Mouse (Mus musculus) layer of hippocampus, adult 2 months (tissue): ENCODE measurements at regions not wholly inside any gene's neighbourhood (a gene's known extent, or its start where the extent isn't known, plus 50 kb on each side); places are given as distances from the start of the nearest gene placed in this dataset.

Experiments
- DNase-seq, 2 experiments: peaks; one replicate each; pipeline ENCODE4 v3.0.0; 2022; ENCODE audit warnings: low spot score in 2 of 2
- H3K27ac ChIP-seq: fragments of 200-600 bp; 2 replicates; pipeline ENCODE4 v1.8.1; 2022
- H3K4me3 ChIP-seq: fragments of 200-600 bp; 2 replicates; pipeline ENCODE4 v1.8.1; 2022; ENCODE audit warnings: mild to moderate bottlenecking
- CTCF ChIP-seq: fragments of 200-600 bp; conservative IDR thresholded peaks from 2 replicates; pipeline ENCODE4 v1.8.1; 2022; ENCODE audit warnings: antibody characterized with exemption, mild to moderate bottlenecking, moderate library complexity

DNA sequence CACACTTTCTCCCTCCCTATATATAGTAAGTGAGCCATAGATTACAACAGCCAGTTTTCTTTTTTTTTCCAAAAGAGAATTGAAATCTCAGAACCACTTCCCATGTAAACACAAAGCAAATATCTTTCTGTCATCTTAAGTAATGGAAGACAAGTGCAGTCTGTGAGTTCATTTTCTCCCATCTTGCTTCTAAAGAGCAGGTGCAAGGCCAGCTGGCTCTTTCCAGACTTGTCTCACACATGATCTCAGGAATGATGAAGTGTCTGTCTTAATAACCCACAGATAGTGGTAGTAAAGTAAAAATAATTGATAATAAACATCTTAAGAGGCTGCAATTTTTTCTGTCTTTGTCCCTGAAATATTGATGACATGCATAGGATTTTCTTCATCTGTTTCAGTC is 704.3 kb downstream of the Efnb2 start:
- peak; percentile 23 for DNase-seq
- H3K4me3 ChIP-seq: no peak overlapping the region
- H3K27ac ChIP-seq: no peak overlapping the region
- TF ChIP-seq CTCF: no peak

DNA sequence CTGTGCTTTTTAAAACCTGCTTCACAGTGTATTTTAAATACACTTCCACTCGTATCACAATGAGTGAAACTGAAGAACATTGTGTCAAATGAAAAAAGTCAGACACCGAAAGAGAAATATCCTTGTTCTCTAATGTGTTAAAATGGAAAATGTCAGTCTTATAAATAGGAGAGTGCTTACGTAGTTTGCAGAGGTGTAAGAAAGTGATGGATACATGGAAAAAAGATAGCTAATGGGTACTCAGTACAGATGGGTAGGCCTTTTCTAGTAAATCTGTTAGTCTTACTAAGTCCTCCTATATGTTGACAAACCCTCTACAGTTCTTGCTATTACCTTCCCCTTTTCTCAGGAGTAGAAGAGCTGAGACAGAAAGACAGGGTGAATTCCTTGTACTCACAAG is 706.2 kb downstream of the Efnb2 start:
- Histone ChIP-seq H3K27ac (no peak overlapping the region), H3K4me3 (no peak overlapping the region)
- TF ChIP-seq CTCF: no peak
- no peak for DNase-seq

DNA sequence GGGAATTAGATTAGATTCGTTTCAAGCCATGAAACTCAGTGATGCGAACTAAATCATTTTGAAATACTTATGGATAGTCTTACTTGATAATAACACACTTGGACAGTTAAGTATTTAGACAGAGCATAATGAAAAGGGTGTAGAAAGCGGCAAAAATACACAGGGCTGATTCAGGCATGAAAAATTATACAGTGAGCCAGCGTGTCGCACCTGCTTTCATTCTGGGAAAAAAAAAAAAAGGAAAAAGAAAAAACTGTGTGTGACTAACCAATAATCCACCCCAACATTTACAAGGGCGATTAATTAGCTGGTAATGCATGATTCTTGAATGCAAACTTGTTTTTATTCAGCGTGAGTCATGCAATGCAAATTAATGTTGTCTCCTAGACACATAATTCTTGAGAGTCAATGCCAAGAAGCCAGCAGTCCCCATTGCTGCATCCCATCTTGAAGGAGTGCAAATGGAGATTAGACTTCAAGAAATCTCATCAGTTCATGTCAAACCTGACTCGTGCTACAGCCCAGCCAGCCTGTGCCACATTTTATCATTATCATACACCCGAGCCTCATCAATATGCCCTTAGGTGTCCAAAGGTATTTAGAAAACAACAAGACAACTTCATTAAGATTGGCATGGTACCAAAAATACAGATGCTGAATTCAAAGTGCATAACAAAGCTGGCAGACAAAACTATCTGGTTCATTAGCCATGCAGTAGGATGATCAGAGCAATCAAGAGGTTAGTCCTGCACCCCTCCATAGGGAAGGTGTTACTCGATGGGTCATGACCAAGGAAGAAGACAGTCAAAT is 714.9 kb downstream of the Efnb2 start:
- peak in 1 of 2 experiments; percentile 20 for DNase-seq

DNA sequence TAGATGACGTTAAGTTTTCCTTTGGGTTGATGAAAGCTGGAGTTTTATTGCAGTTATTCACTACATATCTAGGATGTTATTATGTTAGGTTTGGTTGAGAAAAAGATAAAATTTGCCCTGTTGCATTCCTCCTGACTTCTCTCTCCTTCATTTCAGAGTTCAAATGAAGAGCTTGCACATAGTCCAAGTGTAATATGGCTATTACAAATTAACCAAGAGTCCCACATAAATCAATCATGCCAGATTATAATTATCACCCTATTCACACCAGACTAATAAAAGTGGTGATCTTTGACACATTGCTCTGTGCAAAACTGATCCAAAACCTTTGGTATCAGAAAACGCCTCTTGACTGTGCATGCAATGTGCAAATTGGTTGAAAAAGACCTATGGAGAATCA is 724.4 kb downstream of the Efnb2 start:
- TF ChIP-seq CTCF: no peak
- Histone ChIP-seq H3K4me3 (no peak overlapping the region), H3K27ac (no peak overlapping the region)
- DNase-seq: no peak

More for the DNA sequence above, 714.9 kb downstream of the Efnb2 start:
- no peak overlapping the region for H3K27ac ChIP-seq
- no peak for TF ChIP-seq CTCF
- no peak overlapping the region for H3K4me3 ChIP-seq

DNA sequence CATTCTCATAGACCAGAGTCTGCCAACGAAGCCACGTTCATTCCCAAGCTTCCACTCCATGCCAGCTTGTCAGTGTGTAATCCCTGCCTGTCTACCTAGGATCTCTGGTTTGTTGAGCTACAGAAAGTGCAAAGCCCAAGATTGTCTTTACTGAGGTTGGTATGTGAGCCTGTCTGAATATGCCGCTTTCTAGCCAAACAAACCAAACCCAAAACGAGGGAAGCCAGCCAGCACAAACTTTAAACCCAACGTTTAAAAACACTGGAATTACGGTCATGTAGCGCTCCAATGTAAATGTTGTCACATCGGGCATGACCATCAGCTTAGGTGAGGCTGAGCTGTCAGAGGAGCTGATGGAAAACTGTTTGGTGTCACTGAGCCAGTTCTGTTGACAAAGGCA is 741.6 kb downstream of the Efnb2 start:
- no peak for DNase-seq
- TF ChIP-seq CTCF: no peak
- Histone ChIP-seq H3K4me3 (no peak overlapping the region), H3K27ac (no peak overlapping the region)

DNA sequence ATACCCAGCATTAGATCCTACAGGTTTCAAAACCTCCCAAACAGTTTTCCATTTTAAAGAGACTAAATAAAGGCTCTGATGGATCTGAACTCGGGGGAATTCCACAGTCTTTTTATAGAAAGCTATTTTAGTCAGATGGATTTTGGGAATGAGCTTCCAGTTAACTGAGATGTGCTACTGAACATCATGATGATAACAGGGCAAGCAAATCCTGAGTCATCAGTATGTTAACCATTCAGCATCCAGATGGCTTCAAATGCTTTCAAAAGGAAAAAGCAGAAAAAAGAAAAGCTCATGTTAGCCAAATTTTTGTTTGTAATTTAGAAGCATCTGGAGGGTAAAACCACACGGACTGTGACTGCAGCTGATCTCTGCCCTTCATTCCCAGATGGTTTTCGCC is 766.7 kb downstream of the Efnb2 start:
- H3K4me3 ChIP-seq: no peak overlapping the region
- no peak for DNase-seq
- no peak overlapping the region for H3K27ac ChIP-seq
- no peak for TF ChIP-seq CTCF

DNA sequence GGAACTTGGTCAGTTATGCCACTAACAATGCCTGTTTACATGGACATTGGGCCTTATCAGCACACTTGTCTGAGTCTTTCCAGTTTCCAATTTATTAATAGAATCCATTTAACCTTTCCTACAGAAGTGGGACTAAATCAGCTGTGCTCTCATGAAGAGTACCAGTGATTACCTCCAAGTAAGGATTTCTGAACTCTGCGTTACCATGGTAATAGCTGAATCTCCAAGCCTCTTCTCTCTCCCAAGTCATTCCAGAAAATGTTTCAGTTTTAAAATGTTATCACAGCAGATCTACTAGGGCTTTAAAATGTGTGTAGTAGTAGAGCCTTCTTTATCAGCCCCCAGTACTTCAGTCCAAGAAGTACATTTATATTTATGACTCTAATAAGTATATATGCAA is 807.9 kb downstream of the Efnb2 start:
- DNase-seq: peak in 1 of 2 experiments; percentile 7
- no peak for TF ChIP-seq CTCF
- Histone ChIP-seq H3K4me3 (no peak overlapping the region), H3K27ac (no peak overlapping the region)

DNA sequence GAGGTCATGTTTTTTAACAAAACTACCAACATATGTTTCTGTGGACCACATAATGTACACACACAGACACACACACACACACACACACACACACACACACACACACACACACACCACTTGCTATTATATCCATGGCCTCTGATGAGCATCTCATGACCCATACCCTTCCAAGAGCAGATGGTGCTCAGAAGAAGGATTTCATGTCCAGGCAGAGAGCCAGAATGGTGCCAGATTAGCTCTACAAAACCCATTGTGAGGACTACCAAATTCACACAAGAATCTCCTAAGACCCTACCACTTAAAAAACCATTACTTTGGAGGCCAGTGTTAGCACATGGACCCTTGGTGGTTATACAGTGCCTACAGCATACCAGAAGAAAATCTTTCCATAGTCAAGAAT is 810.5 kb downstream of the Efnb2 start:
- Histone ChIP-seq H3K27ac (no peak overlapping the region), H3K4me3 (no peak overlapping the region)
- DNase-seq: no peak
- TF ChIP-seq CTCF: no peak

DNA sequence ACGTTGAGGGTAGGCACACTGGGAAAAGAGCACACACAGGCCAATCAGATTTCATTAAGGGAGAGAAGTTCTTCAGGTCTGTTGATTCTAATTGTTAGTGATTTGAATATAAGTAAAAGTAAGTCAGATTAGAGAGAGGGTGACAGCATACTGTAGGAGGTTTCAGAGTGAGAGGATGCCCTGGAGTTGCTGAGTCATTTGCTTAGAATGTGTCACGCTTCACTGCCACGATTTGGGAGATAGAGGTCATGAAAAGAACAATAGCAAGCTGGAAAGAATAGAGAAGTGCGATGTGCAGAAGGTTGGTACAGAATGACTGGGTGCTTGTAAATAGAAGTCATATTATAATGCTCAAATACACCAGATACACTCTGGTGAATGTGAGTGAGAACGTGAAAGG is 829.1 kb downstream of the Efnb2 start:
- no peak for DNase-seq
- H3K27ac ChIP-seq: no peak overlapping the region
- TF ChIP-seq CTCF: no peak
- H3K4me3 ChIP-seq: no peak overlapping the region

DNA sequence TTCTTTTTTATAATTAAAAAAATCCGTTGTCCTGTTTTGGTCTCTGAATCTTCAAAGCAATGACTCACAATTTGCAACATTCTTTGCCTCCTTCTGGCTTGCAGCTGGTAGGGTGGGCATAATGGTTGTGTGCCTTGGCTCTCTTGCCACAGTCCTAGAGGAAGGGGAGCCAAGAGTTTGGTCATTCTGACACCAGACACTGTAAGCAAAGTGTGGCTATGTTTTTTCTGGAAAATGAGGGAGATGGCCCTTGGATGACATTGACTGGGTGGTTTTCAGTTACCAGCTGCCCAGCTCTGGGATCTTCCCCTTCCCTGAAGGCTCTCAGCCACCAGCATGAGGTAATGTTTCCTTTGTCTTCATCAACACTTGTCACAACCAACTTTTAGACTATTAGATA is 833.2 kb downstream of the Efnb2 start:
- H3K4me3 ChIP-seq: no peak overlapping the region
- no peak for DNase-seq
- no peak for TF ChIP-seq CTCF
- no peak overlapping the region for H3K27ac ChIP-seq

DNA sequence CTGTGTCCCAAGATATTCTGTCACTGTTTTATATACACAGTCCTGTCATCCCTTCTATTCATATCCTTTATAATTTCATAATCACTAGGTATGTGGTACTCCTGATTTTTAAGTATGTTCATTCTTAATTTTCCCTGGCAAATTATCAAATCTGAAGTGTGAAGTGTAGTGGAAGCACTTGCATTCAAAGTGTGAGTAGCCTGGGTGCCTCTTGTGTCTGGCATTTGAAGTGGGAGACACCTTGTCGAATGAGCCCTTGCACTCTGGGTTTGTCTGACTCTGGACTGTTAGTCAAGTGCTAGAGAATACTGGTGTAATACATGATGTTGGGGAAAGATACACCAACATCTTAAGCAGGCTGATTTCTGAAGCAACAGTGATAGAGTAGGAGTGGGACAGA is 852.6 kb downstream of the Efnb2 start:
- Histone ChIP-seq H3K4me3 (no peak overlapping the region), H3K27ac (no peak overlapping the region)
- no peak for TF ChIP-seq CTCF
- no peak for DNase-seq

DNA sequence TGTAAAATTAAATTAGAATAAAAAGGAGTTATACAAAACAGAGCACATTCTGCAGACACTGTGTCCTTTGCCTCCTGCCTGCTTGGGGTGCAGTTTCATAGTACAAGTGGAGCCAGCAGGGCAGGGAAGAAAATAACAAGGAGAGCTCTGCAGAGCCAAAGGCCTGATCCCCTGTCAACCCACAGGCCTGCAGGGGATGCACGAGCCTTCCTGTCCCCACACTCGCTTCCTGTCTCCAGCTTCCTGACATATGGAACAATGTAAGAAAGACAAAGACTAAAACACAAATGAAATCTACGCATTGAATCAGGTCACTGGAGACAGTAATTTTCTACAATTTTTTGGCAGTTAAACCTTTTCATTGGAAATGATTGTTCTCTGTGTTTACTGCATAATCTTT is 861.8 kb downstream of the Efnb2 start:
- DNase-seq: no peak
- no peak for TF ChIP-seq CTCF
- H3K4me3 ChIP-seq: no peak overlapping the region
- no peak overlapping the region for H3K27ac ChIP-seq

DNA sequence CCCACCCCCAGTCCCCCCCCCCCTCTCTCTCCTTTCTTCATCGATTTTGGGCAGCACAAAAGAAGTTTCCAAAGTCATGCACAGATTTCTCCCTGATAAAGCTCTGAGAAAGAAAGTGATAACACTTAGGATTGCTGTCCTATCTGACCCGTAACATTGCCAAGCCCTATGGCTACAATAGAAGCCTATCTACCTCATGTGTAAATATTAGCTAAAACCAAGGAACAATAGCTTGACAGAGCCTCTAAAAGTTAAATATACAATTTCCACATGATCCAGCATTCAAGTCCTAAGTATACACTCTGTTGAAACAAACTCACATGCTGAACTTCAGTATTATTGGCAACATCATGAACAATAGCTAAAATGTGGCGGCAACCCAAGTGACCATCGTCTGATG is 864.9 kb downstream of the Efnb2 start:
- Histone ChIP-seq H3K27ac (no peak overlapping the region), H3K4me3 (no peak overlapping the region)
- DNase-seq: no peak
- no peak for TF ChIP-seq CTCF

DNA sequence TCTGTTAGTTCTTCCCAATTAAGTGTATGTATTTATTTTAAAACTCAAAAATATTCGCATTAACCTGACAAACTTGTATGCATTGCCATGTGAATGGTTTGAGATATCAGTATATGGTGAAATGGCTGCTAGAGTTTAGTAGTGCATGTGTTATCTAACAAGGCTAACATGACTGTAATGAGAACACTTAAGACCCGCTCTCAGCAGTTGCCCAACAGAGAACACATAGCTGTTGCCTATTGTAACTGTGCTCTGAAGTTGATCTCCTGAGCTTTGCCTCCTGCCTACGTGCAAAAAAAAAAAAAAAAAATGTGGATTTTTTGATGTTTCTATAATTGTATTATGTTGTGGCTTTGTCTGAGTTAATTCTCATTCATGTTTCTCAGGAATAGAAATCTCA is 897.2 kb downstream of the Efnb2 start:
- no peak for TF ChIP-seq CTCF
- Histone ChIP-seq H3K27ac (no peak overlapping the region), H3K4me3 (no peak overlapping the region)
- DNase-seq: no peak

DNA sequence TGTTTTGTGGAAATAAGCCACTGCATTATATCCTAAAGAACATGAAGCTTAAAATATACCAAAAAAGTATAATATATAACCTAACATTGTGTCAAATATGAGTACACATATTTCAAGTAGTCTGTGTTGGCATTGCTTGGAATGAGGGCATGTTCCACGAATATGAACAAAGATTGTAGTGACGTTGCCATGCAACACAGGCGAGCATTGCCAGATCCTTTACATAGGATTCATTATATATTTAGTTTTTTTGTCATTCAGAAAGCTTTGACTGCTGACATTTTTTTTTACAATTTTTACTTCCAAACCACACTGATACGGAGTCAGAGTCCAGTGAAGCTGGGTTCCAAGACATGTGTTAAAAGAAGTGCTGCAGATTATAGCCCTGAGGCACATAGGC is 900.1 kb downstream of the Efnb2 start:
- DNase-seq: no peak
- no peak for TF ChIP-seq CTCF
- H3K27ac ChIP-seq: no peak overlapping the region
- no peak overlapping the region for H3K4me3 ChIP-seq
